Mouse (Mus musculus) B cell, adult 67 days (primary cell): ENCODE results near the gene Akain1. TPM values are rescaled to one million over a fixed set of nuclear protein-coding genes. Genes with fewer than 3 reads are reported as not detected.

ENCODE experiments used
- total RNA-seq, 2 experiments: library from RNA; stranded (reverse); gene quantifications; 4 replicates each; pipeline ENCODE4 v1.2.4; 2023

Gene Akain1
- total RNA-seq = not detected

DNA sequence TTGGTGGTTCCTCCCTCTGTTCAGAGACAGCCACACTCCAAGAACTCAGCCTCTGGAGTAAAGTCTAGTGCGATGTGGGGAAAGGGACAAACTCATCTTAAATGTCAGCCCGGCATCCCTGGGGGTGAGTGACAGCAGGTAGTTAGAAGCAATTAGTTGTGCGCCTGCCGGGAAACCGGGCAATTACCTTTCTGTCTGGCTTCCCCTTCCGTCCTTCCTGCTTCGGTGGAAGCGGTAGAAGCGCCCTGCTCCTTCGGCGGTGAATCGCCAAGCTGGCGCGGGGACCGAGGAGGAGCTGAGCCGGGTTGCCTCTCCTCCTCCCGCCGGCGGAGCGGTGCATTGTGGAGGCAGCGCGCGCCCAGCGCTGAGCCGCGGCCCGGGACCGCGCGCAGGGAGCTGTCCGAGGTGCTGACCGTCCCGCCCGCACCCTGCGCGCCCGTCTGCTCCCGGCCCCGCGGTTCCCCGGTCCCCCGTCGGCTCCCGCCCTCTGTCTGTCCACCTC is at the start of gene Akain1:
Akain1 (plus strand) TSS at position 337 of the 502 bp plus-strand sequence.

Other genes starting within 250 kb of the Akain1 start
- gene Zbtb14, start 56.3 kb upstream of the Akain1 start, total RNA-seq = 10 to 100 TPM; 18.2 to 19.7 TPM